20 mouse cellular contexts compared by ENCODE assay signal in genomic region chr8:79929202-79929601, GRCm38 (mm10).
"Had no signal": no experiment of that assay in that cellular context is flagged by ENCODE, and none has a peak within 500 bp of the region (broad histone marks: within the 10 kb centered on the region; RNA-seq: fewer than 3 reads in every experiment).

No protein-coding gene starts in this region.

- H3K9ac ChIP-seq: limb, embryonic 12.5 days; liver, embryonic 12.5 days; liver, embryonic 15.5 days; lung, embryonic 15.5 days; neural tube, embryonic 13.5 days; stomach, embryonic 15.5 days had no signal

- H3K27me3 ChIP-seq: limb, embryonic 12.5 days; liver, embryonic 12.5 days; liver, embryonic 15.5 days; lung, embryonic 15.5 days; megakaryocyte, embryonic 14.5 days; neural tube, embryonic 13.5 days; stomach, embryonic 15.5 days had no signal

- H3K4me3 ChIP-seq: layer of hippocampus, adult 2 months; limb, embryonic 12.5 days; liver, embryonic 12.5 days; liver, embryonic 15.5 days; lung, embryonic 15.5 days; megakaryocyte, embryonic 14.5 days; neural tube, embryonic 13.5 days; stomach, embryonic 15.5 days had no signal

- H3K9me3 ChIP-seq: limb, embryonic 12.5 days; liver, embryonic 12.5 days; liver, embryonic 15.5 days; lung, embryonic 15.5 days; neural tube, embryonic 13.5 days; stomach, embryonic 15.5 days had no signal

- DNase-seq: layer of hippocampus, adult 9-11 months; liver; lung, adult 18-20 months; lung, postnatal 10 days; lung, postnatal 36 days; midbrain, embryonic 14.5 days; retina, postnatal 1 day; right cerebral cortex, postnatal 25 days; spleen, adult 18-20 months; thymus, postnatal 4 days had no signal

- H3K36me3 ChIP-seq: limb, embryonic 12.5 days; liver, embryonic 12.5 days; liver, embryonic 15.5 days; lung, embryonic 15.5 days; neural tube, embryonic 13.5 days; stomach, embryonic 15.5 days had no signal

- H3K27ac ChIP-seq: layer of hippocampus, adult 2 months; limb, embryonic 12.5 days; liver, embryonic 12.5 days; liver, embryonic 15.5 days; lung, embryonic 15.5 days; neural tube, embryonic 13.5 days; stomach, embryonic 15.5 days had no signal

- H3K4me2 ChIP-seq: limb, embryonic 12.5 days; liver, embryonic 12.5 days; liver, embryonic 15.5 days; lung, embryonic 15.5 days; midbrain, embryonic 11.5 days; neural tube, embryonic 13.5 days; stomach, embryonic 15.5 days had no signal

- ATAC-seq: intestine, postnatal 0 days; liver, embryonic 12.5 days had no signal

- H3K4me1 ChIP-seq: liver, embryonic 12.5 days; liver, embryonic 15.5 days; lung, embryonic 15.5 days; megakaryocyte, embryonic 14.5 days; neural tube, embryonic 13.5 days; stomach, embryonic 15.5 days had no signal
